Mouse (Mus musculus): ENCODE measurements at regions not wholly inside any gene's neighbourhood (a gene's known extent, or its start where the extent isn't known, plus 50 kb on each side); places are given as distances from the start of the nearest gene placed in this dataset.

GRCm38 (mm10) chr7:145088655-145089054, 119.3 kb downstream of the 1810010D01Rik start:
- TF ChIP-seq CTCF (IDR thresholded peaks at IDR 0.05; ENCODE audit: insufficient read depth, low read length) (no peak), POLR2A (IDR thresholded peaks at IDR 0.05; ENCODE audit: borderline replicate concordance, extremely low read depth, low read depth, low read length) (no peak)
